Mouse (Mus musculus) heart, embryonic 11.5 days (tissue): ENCODE data around the gene Gpc6. TPM values are rescaled to one million over a fixed set of nuclear protein-coding genes. Genes with fewer than 3 reads are reported as not detected.

Source experiments
- ATAC-seq: fragments of 200-750 bp; cut with Nextera tagmentation; replicated peaks from 2 replicates; pipeline ENCODE4 v1.8.0; 2017; ENCODE audit warnings: moderate library complexity; ENCODE audit not compliant: insufficient number of reproducible peaks, low FRiP score, low TSS enrichment
- H3K27ac ChIP-seq: fragments of 300-500 bp; sonication (generic); 2 replicates; pipeline ENCODE4 v1.5.1; 2014; ENCODE audit warnings: mild to moderate bottlenecking, low read depth, low read length
- H3K27me3 ChIP-seq: fragments of 300-500 bp; sonication (generic); 2 replicates; pipeline ENCODE4 v1.6.1; 2014; ENCODE audit warnings: mild to moderate bottlenecking, low read length, mixed read lengths; ENCODE audit not compliant: control insufficient read depth, insufficient read depth
- H3K36me3 ChIP-seq: fragments of 300-500 bp; sonication (generic); 2 replicates; pipeline ENCODE4 v1.6.1; 2014; ENCODE audit warnings: mild to moderate bottlenecking, low read length, moderate library complexity, mixed read lengths; ENCODE audit not compliant: control insufficient read depth, insufficient read depth
- H3K4me1 ChIP-seq: fragments of 300-500 bp; sonication (generic); 2 replicates; pipeline ENCODE4 v1.6.1; 2014; ENCODE audit warnings: low read length; ENCODE audit not compliant: control insufficient read depth, insufficient read depth
- H3K4me2 ChIP-seq: fragments of 300-500 bp; sonication (generic); 2 replicates; pipeline ENCODE4 v1.6.1; 2014; ENCODE audit warnings: mild to moderate bottlenecking, moderate library complexity
- H3K4me3 ChIP-seq: fragments of 300-500 bp; sonication (generic); 2 replicates; pipeline ENCODE4 v1.5.1; 2014; ENCODE audit warnings: low read depth, low read length
- H3K9ac ChIP-seq: fragments of 300-500 bp; sonication (generic); 2 replicates; pipeline ENCODE4 v1.6.1; 2014; ENCODE audit warnings: mild to moderate bottlenecking, low read depth, low read length, moderate library complexity
- H3K9me3 ChIP-seq: fragments of 300-500 bp; sonication (generic); replicated peaks from 2 replicates; pipeline ENCODE4 v1.6.1; 2016; ENCODE audit warnings: low read length; ENCODE audit not compliant: control insufficient read depth
- WGBS: fragments of 180-500 bp; shearing (Covaris S2); extraction: QIAGEN DNeasy Blood & Tissue Kit; methylation state at CpG from one replicate; pipeline ENCODE4 v1.1.7; 2014; ENCODE audit not compliant: insufficient replicate concordance; 5-methylcytosine and 5-hydroxymethylcytosine counted together
- polyA plus RNA-seq: library from polyadenylated mRNA; unstranded; fragments of >200 nt; fragmentation: Nextera tagmentation; extraction: Ambion mirVana; gene quantifications from 2 replicates; pipeline ENCODE4 v1.2.1, GENCODE M21; 2014

Gpc6 gene
- polyA plus RNA-seq, 1 experiment from 2014 or later, result 14.3 TPM

DNA sequence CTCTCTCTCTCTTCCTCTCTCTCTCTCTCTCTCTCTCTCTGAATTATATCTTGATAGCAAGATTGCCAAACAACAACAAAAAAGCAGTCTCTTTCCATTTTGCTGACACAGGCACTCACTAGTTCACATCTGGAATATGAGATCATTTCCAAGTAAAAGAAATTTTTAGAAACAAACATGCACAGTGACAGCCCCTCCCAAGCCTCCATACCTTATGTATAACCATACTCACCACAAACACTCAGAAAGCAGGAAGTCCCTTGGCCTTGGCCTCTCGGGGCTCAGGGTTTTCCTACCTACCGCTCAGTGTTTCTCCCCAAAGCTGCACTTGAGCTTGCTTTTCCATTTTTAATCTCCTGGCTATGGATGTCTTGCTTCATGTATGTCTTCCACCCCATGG lies 52.1 kb downstream of the Gpc6 start:
- ATAC-seq, result no peak
- Histone ChIP-seq H3K27me3 (no peaks in the 10 kb centered on the region), H3K4me2 (no peak overlapping the region), H3K9ac (no peak overlapping the region), H3K4me3 (no peak overlapping the region), H3K9me3 (no peaks in the 10 kb centered on the region), H3K36me3 (no peaks in the 10 kb centered on the region), H3K4me1 (0 out of 2 replicates have a peak, but pooled peaks cover 2% of the 10 kb centered on the region), H3K27ac (no peak overlapping the region)
- WGBS, result 73% methylated on average over 2 of the region's 2 CpGs

DNA sequence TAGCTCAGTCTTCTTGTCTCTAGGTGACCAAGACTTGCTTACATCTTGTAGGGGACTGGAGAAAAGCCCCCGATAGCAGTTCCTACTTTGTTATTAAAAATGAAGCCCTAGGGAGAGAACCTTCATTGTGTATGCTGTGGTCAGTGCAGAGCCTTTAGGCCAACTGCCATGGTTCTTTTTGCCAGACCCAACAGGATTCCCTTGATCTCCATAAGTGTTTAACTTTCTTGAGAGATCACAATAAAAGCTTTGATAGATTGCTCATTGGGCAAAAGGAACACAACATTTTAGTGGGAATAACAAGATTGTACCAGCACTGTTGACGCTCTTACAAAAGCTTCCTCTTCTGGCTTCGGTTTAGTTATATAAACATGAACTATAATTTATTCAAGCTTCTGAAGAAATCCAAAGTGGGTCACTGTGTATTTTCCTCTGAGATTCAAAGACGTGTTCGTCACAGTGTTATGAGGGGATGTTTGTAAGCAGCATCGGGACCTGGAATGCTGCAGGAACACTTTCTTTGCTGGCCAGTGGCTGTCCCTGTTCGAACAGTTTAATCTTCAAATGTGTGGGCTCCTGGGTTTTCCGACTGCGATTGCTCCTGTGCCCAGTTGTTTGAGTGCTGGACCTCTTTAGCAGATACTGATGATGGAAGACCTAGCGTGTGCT lies 54.7 kb downstream of the Gpc6 start:
- 80% methylated on average over 10 of the region's 10 CpGs for WGBS
- Histone ChIP-seq H3K9me3 (no peaks in the 10 kb centered on the region), H3K4me3 (no peak overlapping the region), H3K4me1 (0 out of 2 replicates have a peak, but pooled peaks cover 2% of the 10 kb centered on the region), H3K27ac (no peak overlapping the region), H3K36me3 (no peaks in the 10 kb centered on the region), H3K4me2 (no peak overlapping the region), H3K9ac (no peak overlapping the region), H3K27me3 (no peaks in the 10 kb centered on the region)
- no peak for ATAC-seq

DNA sequence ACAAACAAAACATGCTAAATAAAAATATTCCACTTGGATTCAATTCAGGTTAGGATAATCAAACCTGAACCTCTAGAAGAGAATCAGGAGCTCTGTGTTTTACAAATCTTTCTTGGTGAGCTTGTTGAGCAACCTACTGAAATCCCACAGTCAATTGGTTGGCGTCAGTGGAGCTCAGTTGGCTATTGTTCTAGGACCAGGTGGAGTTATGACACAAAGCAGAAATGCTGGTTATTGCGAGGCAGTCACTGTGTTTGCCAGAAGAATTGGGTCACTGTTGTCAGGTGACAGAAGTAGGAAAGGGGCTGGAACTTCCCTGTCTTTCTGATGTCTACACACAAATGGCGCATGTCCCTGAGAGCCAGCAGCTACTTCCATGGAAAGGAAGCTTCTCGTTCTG lies 56.6 kb downstream of the Gpc6 start:
- H3K27me3 ChIP-seq, result no peaks in the 10 kb centered on the region
- WGBS, result 76% methylated on average over 4 of the region's 4 CpGs
- H3K9me3 ChIP-seq, result no peaks in the 10 kb centered on the region
- no peak overlapping the region for H3K4me2 ChIP-seq
- 0 out of 2 replicates have a peak, but pooled peaks cover 2% of the 10 kb centered on the region for H3K4me1 ChIP-seq
- no peak overlapping the region for H3K4me3 ChIP-seq
- H3K9ac ChIP-seq, result no peak overlapping the region
- H3K36me3 ChIP-seq, result no peaks in the 10 kb centered on the region
- no peak overlapping the region for H3K27ac ChIP-seq
- ATAC-seq, result no peak

DNA sequence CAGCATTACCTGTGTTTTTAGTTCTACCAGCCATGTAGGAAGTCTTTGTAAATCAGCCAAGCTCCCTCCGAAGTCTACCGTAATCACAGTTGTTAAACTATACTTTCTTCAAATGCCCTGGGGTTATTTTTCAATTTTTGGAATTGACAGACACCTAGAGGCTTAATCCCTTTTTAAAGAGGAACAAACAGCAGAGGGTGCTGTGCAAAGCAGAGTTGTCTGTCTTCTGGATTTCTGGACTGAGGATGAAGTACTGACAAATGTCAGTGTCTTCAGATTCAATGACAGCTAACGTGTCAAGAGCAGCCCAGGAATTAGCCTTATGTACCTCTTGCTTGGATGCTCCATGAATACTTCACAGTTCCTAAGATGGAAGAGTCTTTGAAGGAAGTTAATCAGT lies 62.2 kb downstream of the Gpc6 start:
- H3K4me1 ChIP-seq, result no peaks in the 10 kb centered on the region
- peaks cover 3% of the 10 kb centered on the region; the same call in 1 of the 2 replicates for H3K36me3 ChIP-seq
- H3K4me3 ChIP-seq, result no peak overlapping the region
- no peaks in the 10 kb centered on the region for H3K27me3 ChIP-seq
- WGBS, result 79% methylated on average over 3 of the region's 3 CpGs
- no peaks in the 10 kb centered on the region for H3K9me3 ChIP-seq
- ATAC-seq, result no peak
- no peak overlapping the region for H3K27ac ChIP-seq
- H3K4me2 ChIP-seq, result no peak overlapping the region
- no peak overlapping the region for H3K9ac ChIP-seq

DNA sequence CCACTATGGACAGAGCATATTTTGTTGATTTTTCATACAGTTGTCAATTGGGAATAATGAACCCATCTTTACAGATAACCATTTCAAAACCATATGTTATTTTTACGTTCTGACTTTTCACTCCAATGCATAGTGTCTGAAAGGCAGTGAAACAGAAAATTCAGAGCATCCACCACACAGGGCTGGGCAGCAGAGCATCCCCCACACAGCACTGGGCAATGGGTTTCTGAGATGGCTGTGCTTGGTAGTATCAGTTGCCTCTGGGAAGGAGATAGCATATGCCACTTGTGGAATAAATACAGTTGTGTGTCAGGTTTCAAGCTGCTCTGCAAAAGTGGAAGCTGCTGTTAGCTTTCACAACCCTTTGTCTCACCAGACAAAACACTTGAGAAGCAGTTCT lies 75.3 kb downstream of the Gpc6 start:
- 0 out of 2 replicates have a peak, but pooled peaks have one; percentile 57 for ATAC-seq
- H3K27me3 ChIP-seq, result no peaks in the 10 kb centered on the region
- H3K4me2 ChIP-seq, result no peak overlapping the region
- WGBS, result 65% methylated on average over 1 of the region's 1 CpGs
- H3K4me1 ChIP-seq, result no peaks in the 10 kb centered on the region
- no peak overlapping the region for H3K4me3 ChIP-seq
- no peak overlapping the region for H3K27ac ChIP-seq
- H3K9ac ChIP-seq, result no peak overlapping the region
- no peaks in the 10 kb centered on the region for H3K36me3 ChIP-seq
- no peaks in the 10 kb centered on the region for H3K9me3 ChIP-seq

DNA sequence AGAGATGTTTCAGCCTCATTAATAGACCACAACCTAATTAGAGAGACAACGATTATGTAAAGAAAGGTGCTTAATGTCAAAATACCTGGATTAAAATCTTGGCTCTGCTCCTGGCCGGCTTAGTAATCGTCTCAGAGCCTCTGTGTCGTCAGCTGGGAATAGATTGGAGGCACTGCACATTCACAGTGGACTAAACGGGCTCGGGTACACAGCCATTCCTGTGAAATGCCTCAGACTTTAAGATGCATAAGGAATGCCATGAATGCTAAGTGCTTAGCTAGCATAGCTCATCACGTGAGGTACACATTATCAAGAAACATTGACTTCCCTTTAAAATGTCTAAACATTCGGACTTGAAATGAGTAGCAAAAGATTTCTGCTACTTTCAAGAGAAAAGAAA lies 77.2 kb downstream of the Gpc6 start:
- H3K9me3 ChIP-seq, result no peaks in the 10 kb centered on the region
- H3K27ac ChIP-seq, result no peak overlapping the region
- no peak overlapping the region for H3K9ac ChIP-seq
- WGBS, result 47% methylated on average over 8 of the region's 8 CpGs
- no peak overlapping the region for H3K4me3 ChIP-seq
- no peak overlapping the region for H3K4me2 ChIP-seq
- H3K4me1 ChIP-seq, result no peaks in the 10 kb centered on the region
- H3K27me3 ChIP-seq, result no peaks in the 10 kb centered on the region
- no peaks in the 10 kb centered on the region for H3K36me3 ChIP-seq
- no peak for ATAC-seq

DNA sequence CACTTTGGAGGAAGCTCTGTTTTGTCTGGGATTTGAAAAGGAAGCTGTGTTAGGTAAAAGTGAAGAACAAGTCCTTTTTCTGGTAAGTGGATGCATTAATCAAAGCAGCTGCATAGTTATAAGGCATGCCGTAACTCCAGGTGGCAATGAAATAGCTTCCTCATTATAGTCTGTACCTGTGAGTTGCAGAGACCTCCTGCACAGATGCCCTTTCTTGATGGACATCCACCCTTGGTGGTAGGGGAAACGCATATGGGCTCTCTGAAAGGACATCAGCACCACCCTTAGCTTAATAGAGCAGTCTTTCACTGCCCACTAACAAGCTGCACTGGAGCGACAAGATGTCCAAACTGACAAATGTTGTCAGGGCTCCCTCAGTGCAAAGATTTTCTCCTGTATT lies 83.7 kb downstream of the Gpc6 start:
- WGBS, result 80% methylated on average over 3 of the region's 3 CpGs
- H3K27ac ChIP-seq, result no peak overlapping the region
- H3K9me3 ChIP-seq, result no peaks in the 10 kb centered on the region
- no peak overlapping the region for H3K4me2 ChIP-seq
- ATAC-seq, result no peak
- H3K4me1 ChIP-seq, result no peaks in the 10 kb centered on the region
- no peaks in the 10 kb centered on the region for H3K27me3 ChIP-seq
- H3K4me3 ChIP-seq, result no peak overlapping the region
- no peaks in the 10 kb centered on the region for H3K36me3 ChIP-seq
- H3K9ac ChIP-seq, result no peak overlapping the region

DNA sequence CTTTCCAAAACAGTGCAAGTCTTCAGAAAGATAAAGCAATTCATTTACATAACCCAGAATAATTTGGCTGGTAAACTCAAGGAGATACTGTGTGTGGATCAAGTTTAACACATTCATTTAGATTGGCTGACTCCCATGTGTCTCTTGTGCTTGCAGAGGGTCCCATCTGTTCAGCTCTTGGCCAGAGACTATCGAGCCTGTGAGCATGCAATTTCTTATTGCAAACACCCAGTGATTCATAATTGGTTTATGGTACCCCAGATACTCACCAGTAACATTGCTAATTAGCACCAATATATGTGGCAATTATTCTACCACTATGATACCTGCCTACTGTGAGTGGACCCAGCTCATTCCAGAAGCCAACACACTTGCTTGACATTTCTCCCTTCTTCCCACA lies 87.9 kb downstream of the Gpc6 start:
- H3K4me3 ChIP-seq, result no peak overlapping the region
- 92% methylated on average over 1 of the region's 1 CpGs for WGBS
- no peaks in the 10 kb centered on the region for H3K27me3 ChIP-seq

DNA sequence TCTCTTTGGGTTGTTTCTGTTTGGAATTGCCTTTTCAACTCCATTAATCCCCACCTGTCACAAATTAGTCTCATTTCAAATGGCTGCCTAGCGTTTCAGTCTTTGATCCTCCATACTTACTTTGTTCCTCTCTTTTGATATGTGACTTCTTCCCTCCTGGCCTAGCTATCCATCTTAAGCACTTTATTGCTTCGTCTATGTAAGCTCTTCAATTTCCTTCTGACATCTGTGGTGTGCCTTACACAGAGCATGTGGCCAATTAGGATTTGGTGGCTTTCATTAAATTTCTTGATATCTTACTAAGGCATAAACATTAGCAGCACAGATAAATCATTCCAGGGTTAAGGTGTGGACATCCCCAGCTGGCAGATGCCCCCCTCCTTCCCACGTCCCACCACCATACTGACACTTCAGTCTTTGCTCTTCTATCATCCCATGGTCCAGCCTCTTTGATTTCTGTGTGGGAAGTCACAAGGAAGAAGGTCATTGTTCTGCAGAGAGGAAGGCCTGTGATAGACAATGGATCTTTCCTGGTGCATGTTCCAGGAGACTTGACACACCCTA lies 88.5 kb downstream of the Gpc6 start:
- Histone ChIP-seq H3K27ac (no peak overlapping the region), H3K4me1 (no peaks in the 10 kb centered on the region), H3K4me2 (no peak overlapping the region), H3K27me3 (no peaks in the 10 kb centered on the region), H3K9me3 (no peaks in the 10 kb centered on the region), H3K9ac (no peak overlapping the region), H3K36me3 (no peaks in the 10 kb centered on the region), H3K4me3 (no peak overlapping the region)
- no peak for ATAC-seq
- 66% methylated on average over 3 of the region's 3 CpGs for WGBS

More for the DNA sequence above, 87.9 kb downstream of the Gpc6 start:
- Histone ChIP-seq H3K9ac (no peak overlapping the region), H3K4me2 (no peak overlapping the region), H3K9me3 (no peaks in the 10 kb centered on the region), H3K27ac (no peak overlapping the region), H3K4me1 (no peaks in the 10 kb centered on the region), H3K36me3 (no peaks in the 10 kb centered on the region)
- ATAC-seq, result no peak
